Mouse (Mus musculus) heart, adult 2 months (tissue): ENCODE results near the gene Gdpgp1.

Experiments used
- CTCF ChIP-seq: fragments of 200-600 bp; IDR thresholded peaks from 2 replicates; pipeline ENCODE4 v1.8.1; 2022; ENCODE audit warnings: antibody characterized with exemption, mild to moderate bottlenecking, moderate library complexity
- EP300 ChIP-seq: fragments of 200-500 bp; IDR thresholded peaks from 2 replicates; pipeline ENCODE4 v1.6.1; 2011; ENCODE audit warnings: low read depth, low read length, control low read depth; ENCODE audit not compliant: insufficient read depth
- POLR2A ChIP-seq: fragments of 200-500 bp; IDR thresholded peaks from 2 replicates; pipeline ENCODE4 v1.6.1; 2011; ENCODE audit warnings: mild to moderate bottlenecking, low read depth, low read length, control low read depth; ENCODE audit not compliant: insufficient read depth

DNA sequence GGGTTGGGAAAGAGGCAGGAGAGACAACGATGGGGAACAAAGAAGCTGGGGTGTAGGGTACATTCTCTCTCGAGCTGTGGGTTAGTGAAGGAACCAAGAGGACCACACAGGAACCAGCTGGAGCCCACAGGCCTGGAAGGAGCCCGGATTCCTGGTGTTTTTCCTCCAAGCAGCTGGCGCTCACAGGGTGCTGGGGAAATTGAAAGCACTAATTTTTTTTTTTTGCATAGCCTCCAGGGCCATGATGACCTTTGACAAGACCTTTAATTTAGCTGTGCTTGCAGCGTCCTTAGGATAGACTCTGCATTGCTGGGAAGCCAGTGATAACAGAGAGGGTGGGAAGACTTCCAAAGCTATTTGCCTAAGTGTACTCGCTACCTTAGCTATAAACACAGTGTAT is 47.7 kb upstream of the Gdpgp1 start:
- TF ChIP-seq CTCF (no peak), EP300 (no peak), POLR2A (no peak)
